Mouse (Mus musculus): ENCODE data around the gene Esrrg. TPM values are rescaled to one million over a fixed set of nuclear protein-coding genes. Genes with fewer than 3 reads are reported as not detected.
A peak's percentile ranks its signal among the peaks of the same experiment; 100 is the strongest.

Esrrg gene
- total RNA-seq, 2 experiments from 2014 or later, result 20.0 to 27.2 TPM

- no peak for DNase-seq (ENCODE audit: low spot score in 2 of 2)
Measured at GRCm38 (mm10) chr1:187900756-187901155, 292.2 kb downstream of the Esrrg start.

- no peak for DNase-seq (ENCODE audit: low spot score in 2 of 2)
Measured at GRCm38 (mm10) chr1:187902176-187902575, 293.6 kb downstream of the Esrrg start.

- no peak for DNase-seq (ENCODE audit: low spot score in 2 of 2)
Measured at GRCm38 (mm10) chr1:187904731-187905130, 296.1 kb downstream of the Esrrg start.

- DNase-seq (ENCODE audit: low spot score in 2 of 2), result no peak
Measured at GRCm38 (mm10) chr1:187907407-187907806, 298.8 kb downstream of the Esrrg start.

DNA sequence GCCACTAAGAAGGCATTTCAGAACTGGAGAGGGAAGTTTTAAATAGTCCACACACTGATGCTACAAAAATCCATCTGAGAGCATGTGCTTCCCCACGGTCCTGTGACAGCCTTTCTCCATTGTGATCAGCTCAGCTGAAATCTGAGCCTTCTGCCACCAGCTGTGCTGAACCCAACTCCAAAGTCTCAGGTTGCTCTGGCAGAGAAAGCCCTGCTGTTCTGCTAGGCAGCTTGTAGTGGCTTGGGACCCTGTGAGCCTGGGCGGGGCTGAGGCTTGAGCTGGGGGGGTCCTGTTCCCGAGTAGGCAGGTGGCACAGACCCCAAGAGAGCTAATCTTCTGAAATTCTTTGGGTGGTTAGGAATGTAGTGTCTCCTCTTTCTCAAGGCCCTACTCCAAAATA lies 299.3 kb downstream of the Esrrg start:
- DNase-seq (ENCODE audit: low spot score in 2 of 2), result no peak

DNA sequence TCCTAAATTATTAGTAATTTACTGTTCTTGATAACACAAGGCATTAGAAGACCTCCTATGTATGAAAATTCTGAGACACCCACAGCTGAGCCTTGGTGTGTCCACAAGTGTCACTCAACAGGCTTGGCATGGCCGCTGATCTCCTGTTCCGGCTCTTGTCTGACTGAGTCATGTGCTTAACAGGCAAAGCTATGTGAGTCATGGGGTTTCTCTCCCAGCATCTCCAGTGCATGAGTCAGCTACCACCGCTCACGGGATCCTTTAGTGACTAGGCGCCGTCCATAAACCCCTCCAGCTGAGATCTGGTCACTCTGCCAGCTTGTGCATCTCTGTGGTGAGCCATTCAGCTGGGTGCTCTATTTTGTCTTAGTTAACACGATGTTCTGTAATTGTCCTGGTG lies 302.1 kb downstream of the Esrrg start:
- peak in 1 of 2 experiments; percentile 6 for DNase-seq (ENCODE audit: low spot score in 2 of 2)

DNA sequence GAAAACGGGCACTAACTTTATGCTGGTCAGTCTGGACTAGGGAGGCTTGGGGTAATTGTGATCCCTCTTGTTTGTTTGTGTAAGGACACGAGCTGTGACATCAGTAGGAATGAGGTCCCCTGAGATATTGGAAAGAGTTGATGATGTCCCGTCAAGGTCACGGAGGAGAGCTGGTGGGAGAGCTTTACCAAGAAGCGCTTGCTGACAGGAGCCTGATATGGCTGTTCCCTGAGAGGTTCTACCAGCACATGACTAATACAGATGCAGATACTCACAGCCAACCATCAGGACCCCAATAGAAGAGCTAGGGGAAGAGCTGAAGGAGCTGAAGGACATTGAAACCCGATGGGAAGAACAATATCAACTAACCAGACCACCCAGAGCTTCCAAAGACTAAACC lies 302.6 kb downstream of the Esrrg start:
- DNase-seq (ENCODE audit: low spot score in 2 of 2), result no peak

- DNase-seq (ENCODE audit: low spot score in 2 of 2), result no peak
Measured at GRCm38 (mm10) chr1:187918303-187918702, 309.7 kb downstream of the Esrrg start.

DNA sequence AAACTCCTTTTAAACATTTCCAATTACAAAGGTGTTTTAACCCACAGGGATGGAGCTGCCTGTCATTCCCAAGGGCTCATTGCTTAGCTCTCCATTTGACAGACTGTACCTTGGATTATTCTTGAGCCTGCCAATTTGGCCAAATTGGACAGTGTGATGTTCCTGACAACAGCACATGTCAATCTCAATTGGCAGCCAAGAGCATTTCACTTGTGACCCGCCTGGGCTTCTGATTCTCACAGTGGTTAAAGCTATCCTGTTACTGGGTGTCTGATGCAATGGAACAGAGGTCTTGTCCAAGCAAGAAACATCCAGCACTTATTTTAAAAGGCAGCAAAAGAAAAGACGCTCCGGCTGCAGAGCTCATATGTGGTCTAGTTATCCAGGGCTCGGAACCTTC lies 310.3 kb downstream of the Esrrg start:
- no peak for DNase-seq (ENCODE audit: low spot score in 2 of 2)

GRCm38 (mm10) chr1:187920156-187920777 lies 311.7 kb downstream of the Esrrg start:
- DNase-seq (ENCODE audit: low spot score in 2 of 2), result no peak

DNA sequence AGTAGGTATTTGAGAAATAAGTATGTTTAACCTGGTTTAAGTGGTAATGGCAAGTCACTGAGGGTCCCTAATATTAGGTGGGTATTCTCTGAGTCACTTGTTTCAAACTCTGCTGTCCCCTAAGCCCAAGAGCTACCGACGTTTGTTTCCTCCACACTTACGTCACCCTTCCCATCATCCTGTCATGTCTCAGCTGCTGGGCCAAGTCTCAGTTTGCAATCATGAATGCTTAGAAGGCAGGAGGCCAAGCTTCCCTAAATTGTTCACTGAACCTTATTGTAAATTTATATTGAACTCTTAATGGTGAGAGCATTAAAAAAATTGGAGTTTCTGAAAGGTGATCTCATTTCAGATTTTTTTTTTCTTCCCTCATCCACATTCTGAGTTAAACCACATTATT lies 322.6 kb downstream of the Esrrg start:
- DNase-seq (ENCODE audit: low spot score in 2 of 2), result no peak

- no peak for DNase-seq (ENCODE audit: low spot score in 2 of 2)
Measured at GRCm38 (mm10) chr1:187938652-187939051, 330.1 kb downstream of the Esrrg start.

DNA sequence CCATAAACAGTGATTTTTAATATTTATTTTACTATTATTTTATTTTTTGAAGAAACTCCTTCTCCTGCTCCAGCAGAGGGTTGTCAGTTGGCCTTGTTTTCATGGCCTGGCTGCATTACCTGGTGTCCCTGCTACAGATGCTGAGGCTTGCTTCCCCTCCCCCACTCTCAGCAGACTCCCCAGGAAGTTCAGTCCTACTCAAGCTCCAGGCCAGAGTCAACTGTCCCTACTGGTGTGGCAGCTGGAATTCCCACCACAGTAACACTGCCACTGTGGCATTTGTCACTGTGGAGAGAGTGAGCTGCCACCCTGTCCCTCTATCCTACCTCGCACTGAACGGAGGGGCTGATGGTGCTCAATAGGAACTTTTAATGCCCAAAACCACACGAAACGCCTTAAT lies 330.5 kb downstream of the Esrrg start:
- DNase-seq (ENCODE audit: low spot score in 2 of 2), result no peak

GRCm38 (mm10) chr1:187951506-187951905 lies 342.9 kb downstream of the Esrrg start:
- DNase-seq (ENCODE audit: low spot score in 2 of 2), result no peak

DNA sequence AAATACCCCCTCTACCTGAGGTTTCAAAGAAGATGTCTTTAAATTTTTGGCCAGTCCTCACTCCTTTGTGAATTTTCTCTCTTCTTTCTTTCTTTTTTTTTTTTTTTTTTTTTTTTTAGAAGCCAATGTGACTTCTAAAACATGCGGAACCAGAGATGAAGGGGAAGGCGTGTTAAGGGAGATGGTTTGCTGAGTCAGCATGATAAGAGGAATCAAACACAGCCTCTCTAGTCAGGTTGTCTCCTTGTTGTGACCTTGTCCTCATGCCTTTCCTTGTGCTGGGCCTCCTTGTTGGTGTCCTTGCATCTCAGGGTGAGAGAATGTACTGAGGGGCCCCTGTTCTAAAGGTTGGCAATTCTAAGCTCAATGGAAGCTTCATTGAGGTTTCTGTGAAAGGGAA lies 348.1 kb downstream of the Esrrg start:
- DNase-seq (ENCODE audit: low spot score in 2 of 2), result no peak

DNA sequence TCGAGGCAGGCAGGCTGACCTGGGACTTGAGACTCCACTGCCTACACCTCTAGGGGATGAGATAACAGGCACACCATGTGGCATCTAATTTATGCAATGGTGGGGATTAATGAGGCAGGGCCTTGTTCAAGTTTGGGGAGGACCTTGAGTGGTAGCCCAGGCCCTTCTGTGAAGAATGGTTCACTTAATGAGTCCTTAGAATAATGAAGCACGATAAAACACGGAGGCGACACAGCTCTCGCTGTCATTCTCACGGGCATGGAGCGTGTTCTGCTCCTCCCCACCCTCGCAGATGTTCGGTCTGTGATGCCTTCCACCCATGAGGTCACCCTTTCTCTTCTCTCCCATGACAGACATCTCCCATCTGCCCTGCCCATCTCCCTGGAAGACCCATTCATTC lies 350.6 kb downstream of the Esrrg start:
- DNase-seq (ENCODE audit: low spot score in 2 of 2), result no peak

GRCm38 (mm10) chr1:187961452-187961851 lies 352.9 kb downstream of the Esrrg start:
- no peak for DNase-seq (ENCODE audit: low spot score in 2 of 2)

DNA sequence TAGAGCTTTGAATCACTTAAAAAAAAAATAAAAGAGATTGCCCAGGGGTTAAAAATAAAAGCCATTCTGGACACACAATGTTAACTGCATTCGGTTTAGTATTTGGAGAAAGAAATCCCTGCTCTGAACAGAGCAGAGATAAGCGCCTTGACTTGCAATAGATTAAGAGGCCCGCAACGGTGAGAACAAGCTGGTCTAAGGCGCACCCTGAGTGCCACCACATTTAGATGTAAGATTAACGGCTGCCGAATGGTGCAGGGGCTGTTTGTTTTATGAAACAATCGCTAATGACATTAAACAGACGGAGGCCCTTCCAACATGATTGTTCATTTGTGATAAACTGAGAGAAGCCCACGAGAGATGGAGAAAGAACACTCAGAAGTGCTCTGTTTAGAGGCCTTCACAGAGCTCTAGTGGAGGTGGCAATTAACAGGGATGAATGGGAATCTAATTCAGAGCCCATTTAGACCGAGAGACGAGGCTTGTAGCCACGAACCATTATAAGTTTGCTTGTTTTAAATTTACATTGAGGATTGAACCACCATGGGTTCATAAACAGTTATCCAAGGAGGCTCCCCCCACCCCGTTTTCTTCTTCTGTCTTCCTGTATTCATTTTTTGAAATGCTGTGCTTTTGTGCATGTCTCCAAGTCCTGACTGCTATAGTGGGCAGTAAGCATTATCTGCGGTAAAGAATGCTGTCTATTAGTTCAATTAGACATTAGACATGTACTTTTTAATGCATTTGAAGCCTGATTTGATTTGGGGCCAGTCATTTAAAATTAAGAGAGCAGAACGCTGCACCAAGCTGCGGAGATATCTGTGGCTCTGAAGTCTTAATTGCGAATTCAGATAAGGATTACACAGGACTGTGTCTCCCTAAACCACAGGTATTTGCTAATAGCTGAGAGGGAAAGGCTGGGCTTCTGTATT lies 356.5 kb downstream of the Esrrg start:
- no peak for DNase-seq (ENCODE audit: low spot score in 2 of 2)

GRCm38 (mm10) chr1:187965921-187966320 lies 357.3 kb downstream of the Esrrg start:
- no peak for DNase-seq (ENCODE audit: low spot score in 2 of 2)

DNA sequence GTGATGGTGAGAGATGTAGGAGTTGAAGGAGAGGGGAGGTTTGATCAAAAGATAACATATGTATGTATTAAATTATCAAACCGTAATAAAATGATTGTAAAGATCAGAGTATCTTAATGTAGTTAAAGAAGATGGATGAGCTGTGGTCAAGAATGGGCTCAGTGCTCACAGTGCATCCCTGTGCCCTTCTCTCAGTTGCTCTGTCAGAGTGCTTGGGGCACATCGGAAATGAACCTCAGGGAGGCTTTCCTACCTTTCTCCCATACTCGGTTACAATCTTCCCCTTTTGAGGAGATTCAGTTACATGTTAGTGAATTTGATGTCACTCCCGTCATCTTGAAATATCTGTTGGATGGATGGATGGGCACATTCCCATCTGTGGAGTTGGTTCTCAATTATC lies 359.8 kb downstream of the Esrrg start:
- DNase-seq (ENCODE audit: low spot score in 2 of 2), result no peak

- no peak for DNase-seq (ENCODE audit: low spot score in 2 of 2)
Measured at GRCm38 (mm10) chr1:187969491-187969890, 360.9 kb downstream of the Esrrg start.

DNA sequence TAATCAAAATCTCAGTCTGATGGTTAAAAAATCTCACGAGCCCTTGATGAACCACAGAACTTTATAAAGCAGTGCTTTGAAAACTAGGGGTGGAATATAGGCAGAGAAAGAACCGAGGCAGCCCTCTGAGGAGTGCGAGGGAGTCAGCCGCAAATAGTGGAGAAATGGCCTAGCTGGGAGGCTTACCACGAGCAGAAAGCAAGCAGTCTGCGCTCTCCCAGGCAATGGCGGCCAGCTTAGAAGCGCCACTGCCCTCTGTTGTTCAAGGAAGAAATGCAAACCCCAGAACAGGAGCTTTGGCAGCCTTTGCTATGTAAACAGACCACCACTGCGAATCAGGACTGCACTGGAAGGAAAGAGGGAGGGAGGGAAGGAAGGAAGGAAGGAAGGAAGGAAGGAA lies 365.8 kb downstream of the Esrrg start:
- DNase-seq (ENCODE audit: low spot score in 2 of 2), result peak in 1 of 2 experiments; percentile 5
